Mouse (Mus musculus): ENCODE measurements around the gene Hoxb4.
A peak's percentile ranks its signal among the peaks of the same experiment; 100 is the strongest.

The Hoxb4 gene

GRCm38 (mm10) chr11:96338957-96339855 lies 21.1 kb downstream of the Hoxb4 start:
- DNase-seq: no peak

- DNase-seq: no peak
Measured at GRCm38 (mm10) chr11:96340698-96341365, 22.8 kb downstream of the Hoxb4 start.

- DNase-seq: peak; percentile 63
Measured at GRCm38 (mm10) chr11:96341701-96342575, 23.9 kb downstream of the Hoxb4 start.

DNA sequence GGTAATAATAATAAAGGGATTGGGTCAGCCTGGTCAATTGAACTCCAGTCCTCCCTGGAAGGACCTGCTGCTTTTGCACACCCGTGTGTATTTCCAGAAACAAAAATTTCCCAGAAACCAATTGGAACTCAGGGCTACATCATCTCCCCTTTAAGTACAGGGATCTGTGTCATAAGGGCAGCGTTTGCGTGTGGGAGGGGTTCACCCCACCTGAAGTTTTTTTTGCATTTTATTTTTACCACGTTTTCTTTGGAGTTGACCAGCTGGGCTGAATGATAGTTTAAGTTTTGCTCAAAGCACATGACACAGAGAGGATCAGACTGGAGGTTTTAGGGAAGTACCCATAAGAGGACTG lies 24.5 kb downstream of the Hoxb4 start:
- DNase-seq: no peak

DNA sequence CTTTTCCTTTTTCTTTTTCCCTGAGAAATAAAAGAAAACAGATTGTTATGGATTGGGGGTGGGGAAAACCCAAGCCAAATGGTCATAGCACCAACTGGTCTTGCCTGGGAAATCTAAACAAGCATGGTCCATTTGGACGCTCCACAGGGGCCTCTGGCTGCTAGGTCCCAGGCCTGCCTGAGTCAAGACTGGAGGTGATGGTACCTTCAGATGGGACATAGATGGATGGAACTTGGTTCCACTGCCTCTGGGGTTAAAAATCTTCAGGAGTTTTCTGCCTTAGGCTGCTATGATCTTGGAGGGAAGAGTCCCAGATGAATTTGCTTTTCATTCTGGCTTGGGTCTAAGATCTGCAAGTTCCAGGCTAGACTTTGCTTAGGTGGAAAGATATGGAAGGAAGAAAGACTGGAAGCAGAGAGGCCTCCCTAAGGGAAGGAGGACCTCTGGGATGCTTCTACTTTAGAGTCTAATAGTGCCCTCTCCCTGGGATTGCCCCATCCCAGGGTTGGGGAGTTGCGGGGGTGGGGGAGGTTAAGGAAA lies 25.2 kb downstream of the Hoxb4 start:
- DNase-seq: no peak

DNA sequence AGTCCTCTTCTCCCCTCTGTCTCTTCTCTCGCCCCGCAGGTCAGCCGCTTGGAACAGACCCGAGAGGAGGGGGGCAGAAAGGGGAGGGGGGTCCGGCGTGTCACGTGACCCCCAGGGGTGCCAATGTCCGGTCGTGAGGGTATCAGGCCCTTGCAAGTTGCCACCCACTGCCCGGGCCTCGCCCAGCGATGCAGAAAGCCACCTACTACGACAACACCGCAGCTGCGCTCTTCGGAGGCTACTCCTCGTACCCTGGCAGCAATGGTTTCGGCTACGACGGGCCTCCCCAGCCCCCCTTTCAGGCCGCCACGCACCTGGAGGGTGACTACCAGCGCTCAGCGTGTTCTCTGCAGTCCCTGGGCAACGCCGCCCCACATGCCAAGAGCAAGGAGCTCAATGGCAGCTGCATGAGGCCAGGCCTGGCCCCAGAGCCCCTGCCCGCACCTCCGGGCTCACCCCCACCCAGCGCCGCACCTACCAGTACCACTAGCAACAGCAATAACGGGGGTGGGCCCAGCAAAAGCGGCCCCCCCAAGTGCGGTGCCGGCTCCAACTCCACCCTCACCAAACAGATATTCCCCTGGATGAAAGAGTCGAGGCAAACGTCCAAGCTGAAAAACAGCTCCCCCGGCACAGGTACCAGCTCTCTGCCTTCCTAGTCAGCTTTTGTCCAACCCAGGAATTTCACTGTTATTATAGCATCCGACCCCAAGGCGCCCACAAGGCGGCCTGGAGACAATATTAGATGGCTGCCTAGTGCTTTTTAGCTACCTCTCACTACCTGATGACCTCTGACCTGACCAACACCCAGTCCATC lies 26.2 kb downstream of the Hoxb4 start:
- DNase-seq: no peak

DNA sequence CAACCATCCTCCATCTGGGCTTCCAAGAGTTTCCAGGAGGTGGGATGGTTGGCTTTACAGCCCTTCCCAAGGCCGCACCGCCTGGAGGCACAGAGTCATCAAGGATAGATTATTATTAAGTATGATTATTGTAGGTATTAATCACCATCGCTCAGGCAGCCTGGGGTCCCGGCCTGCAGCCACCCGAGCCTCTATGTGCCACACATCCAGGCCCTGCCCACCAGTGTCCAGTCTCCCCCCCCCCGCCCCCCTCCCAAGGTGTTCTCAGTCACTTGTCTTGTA lies 26.8 kb downstream of the Hoxb4 start:
- no peak for DNase-seq

DNA sequence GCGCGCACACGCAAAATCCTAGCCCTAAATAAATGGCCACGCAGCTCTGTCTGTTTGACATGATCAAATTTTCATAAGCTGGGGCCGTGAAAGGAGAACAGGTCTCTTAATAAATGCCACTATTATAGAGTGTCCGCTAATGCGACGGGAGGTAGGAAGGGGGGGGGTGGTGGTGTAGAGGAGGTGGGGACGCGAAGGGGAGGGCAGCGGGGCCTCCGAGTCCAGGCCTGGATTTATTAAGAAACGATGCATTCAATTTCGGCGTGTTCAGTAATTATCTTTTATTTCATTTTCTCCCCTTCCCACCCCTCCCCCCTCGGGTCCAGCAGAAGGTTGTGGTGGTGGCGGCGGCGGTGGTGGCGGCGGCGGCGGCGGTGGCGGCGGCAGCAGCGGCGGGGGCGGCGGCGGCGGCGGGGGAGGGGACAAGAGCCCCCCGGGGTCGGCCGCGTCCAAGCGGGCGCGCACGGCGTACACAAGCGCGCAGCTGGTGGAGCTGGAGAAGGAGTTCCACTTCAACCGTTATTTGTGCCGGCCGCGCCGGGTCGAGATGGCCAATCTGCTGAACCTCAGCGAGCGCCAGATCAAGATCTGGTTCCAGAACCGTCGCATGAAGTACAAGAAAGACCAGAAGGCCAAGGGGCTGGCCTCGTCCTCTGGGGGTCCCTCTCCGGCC lies 27.3 kb downstream of the Hoxb4 start:
- no peak for DNase-seq

GRCm38 (mm10) chr11:96345893-96346806 lies 28.1 kb downstream of the Hoxb4 start:
- no peak for DNase-seq

DNA sequence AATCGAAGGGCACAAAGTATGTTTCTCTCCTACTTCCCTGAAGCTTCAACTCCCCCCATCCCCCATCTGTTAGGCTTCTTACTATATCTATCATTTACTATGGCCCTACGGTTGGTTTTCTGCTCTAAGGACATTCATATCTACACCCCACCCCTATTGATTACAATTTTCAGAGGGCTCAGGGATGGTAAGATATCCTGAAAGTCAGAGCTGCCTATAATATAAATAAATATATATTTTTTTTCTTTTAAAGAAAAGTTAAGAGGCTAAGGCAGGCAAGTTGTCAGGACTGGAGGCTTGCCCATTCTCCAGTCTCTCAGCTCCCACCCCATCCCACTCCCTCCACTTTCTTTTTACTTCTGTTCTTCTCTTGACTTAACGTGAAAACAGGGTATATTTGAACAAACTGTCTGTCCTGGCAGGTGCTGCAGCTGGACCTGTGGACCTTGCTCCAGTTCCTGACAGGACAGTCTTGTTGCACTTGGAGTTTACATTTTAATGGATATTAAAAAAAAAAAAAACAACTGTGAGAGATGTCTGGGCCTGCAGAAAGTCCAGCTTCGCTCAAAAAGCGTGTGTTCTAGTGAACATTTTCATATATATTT lies 29.0 kb downstream of the Hoxb4 start:
- DNase-seq: no peak

DNA sequence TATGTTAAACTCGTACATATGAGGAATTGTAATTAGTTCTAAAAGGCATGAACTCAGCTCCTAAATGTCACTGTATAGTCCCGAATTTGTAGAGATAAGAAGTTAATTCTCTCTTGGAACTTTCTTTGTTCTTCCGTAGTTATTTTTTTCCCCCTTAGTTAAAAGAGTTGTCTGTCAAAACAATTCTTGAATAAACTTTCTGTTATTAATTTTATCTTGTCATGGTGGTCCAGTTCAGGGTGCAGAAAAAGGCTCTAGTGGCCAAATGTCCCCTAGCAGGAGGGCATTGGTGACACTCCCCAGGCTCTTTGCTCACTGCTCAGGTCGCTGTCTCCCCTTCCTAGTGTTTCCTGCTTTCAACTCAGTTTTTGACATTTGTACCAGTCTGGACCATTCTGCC lies 29.6 kb downstream of the Hoxb4 start:
- DNase-seq: no peak

DNA sequence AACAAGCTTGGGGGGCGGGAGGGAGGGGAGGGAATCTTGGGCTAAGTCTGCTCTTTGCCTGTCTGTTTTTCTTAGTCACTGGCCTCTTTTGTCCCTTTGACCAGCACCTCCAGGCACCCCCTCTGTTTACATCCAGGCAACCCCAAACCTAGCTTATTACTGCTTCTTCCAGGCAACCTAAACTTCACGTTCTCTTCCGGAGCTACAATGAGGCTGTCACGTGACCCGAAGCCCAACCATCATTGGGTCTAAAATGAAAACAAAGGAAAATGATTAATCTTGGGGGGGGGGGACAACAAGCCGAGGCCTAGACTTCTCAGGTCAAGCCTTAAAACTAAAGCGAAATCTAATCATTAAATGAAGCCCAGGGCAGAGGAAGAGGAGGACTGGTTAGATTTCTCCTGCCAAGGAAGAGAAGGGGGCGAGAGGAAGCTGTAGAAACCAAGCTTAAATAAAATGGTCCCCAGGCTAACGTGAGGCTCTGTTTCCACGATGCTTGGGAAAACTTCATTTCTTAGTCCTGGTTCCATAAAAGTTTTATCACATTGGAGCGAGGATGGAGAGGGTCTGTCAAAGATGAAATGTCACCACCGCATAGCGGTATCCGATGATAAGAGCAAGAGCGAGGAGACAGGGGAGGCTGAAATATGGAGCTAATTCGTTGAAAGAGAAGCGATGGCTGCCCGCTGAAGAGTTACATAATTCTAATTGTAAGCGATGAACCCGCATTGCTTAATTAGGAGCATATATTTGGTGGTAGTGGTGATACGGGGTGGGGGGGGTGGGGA lies 30.3 kb downstream of the Hoxb4 start:
- DNase-seq: no peak

DNA sequence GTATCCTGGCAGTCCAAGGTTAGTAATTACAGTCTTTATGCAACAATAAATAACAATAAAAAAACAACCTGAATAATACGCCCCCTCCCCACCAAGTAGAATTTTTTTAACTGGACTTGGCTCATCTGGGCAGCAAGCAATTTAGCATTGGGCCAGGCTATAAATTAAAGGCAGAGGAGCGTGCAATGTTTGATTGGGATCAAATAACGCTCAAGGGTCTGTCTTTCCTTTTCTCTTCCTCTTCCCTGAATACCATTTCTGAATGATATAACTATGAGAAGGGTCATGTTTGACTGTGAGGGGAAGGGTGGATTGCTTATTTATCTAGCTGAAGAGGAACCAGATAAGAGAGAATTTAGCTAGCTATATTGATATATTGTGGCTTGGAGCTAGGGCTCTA lies 30.9 kb downstream of the Hoxb4 start:
- no peak for DNase-seq

GRCm38 (mm10) chr11:96349491-96350340 lies 31.6 kb downstream of the Hoxb4 start:
- no peak for DNase-seq

DNA sequence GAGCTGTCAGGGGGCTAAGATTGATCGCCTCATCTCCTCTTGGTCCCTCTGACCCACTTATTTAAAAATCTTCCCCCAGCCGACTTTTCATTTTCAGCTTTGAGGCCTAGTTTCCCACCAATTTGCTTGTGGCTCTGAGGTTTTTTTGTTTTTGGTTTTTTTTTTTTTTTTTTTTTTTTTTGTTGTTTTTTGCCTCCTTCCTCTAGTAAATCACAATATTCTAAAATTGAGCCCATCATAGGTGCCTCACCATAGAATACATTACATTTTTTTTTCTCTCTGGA lies 32.2 kb downstream of the Hoxb4 start, which contains the start of gene Hoxb2:
Gene Hoxb2 (plus strand): TSS at position 185 of the 284 bp plus-strand sequence.
- DNase-seq: no peak

DNA sequence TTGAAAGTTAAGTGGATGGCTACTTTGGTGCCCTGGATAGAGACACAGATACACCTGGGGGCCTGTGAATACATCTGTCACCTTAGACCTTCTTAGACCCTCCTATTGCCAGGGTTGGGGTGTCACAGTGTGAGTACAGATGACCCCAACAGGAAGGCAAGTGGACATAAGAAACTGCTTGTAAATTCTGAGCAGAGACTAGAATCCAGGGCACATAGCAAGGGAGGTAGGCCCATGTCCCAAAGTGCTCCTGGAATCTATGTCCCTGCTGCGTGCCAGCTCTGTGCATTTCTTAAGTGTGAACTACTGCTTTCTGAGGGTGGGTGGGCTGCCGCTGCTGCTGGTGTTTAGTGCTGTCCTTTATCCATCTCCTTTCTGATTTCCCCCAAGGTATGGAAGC lies 32.7 kb downstream of the Hoxb4 start:
- no peak for DNase-seq

DNA sequence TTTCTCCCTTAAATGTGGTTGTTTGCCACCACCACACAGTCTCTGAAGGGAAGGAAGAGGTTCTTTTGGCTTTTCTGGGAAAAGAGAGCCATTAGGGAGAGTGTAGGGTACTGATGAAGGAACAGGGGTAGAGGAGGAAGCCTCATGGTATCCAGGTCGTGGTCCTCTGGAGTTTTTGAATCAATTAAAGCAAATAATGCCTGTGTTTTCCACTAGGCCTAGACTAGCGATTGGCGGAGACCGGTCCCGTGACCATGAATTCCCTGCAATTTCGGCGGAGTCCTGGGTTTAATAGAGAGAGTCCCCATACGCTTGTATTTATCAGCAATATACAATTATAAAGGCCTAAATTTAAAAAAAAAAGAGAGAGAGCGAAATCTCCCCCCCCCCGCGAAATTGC lies 33.2 kb downstream of the Hoxb4 start:
- no peak for DNase-seq

- peak; percentile 64 for DNase-seq
Measured at GRCm38 (mm10) chr11:96351831-96352230, 33.8 kb downstream of the Hoxb4 start.

Data from lung, postnatal 14 days (tissue).